Mouse (Mus musculus) spleen, adult 2 months (tissue): ENCODE results near the gene Figla.

Experiments used
- CTCF ChIP-seq: fragments of 200-500 bp; IDR thresholded peaks from 2 replicates; pipeline ENCODE4 v1.5.1; 2011; ENCODE audit warnings: mild to moderate bottlenecking, inconsistent platforms; ENCODE audit not compliant: insufficient read depth, insufficient read length, insufficient replicate concordance; ENCODE audit errors: extremely low read depth
- POLR2A ChIP-seq: fragments of 200-500 bp; IDR thresholded peaks from 2 replicates; pipeline ENCODE4 v1.6.1; 2011; ENCODE audit warnings: low read depth, low read length, inconsistent platforms

- TF ChIP-seq CTCF (no peak), POLR2A (no peak)
Measured at GRCm38 (mm10) chr6:86016793-86017350, 901 bp downstream of the Figla start.
